Mouse (Mus musculus) MEL (cell line): ENCODE data around the gene Rock2. TPM values are rescaled to one million over a fixed set of nuclear protein-coding genes. Genes with fewer than 3 reads are reported as not detected.

ENCODE experiments used
- DNase-seq: peaks from one replicate; pipeline ENCODE4 v3.0.0; 2011; ENCODE audit warnings: low read depth, low spot score
- H3K27ac ChIP-seq: 2 replicates; pipeline ENCODE4 v1.5.1; 2012; ENCODE audit warnings: low read depth, mild to moderate bottlenecking, control low read depth, low read length, moderate library complexity; ENCODE audit not compliant: control insufficient read depth
- H3K27me3 ChIP-seq, 2 experiments: fragments of 150-350 bp in 1 of 2; sonication (generic) in 1 of 2; 2 replicates each; pipeline ENCODE4 v1.6.1; 2012; ENCODE audit warnings: low read length in 2 of 2, mild to moderate bottlenecking in 2 of 2, improper control_type of control experiment in 1 of 2, moderate library complexity in 1 of 2; ENCODE audit not compliant: insufficient read depth in 2 of 2, control insufficient read depth in 1 of 2
- H3K36me3 ChIP-seq, 2 experiments: 2 replicates each; pipeline ENCODE4 v1.6.1; 2012 to 2014; ENCODE audit warnings: low read length in 2 of 2, improper control_type of control experiment in 1 of 2, inconsistent platforms in 1 of 2, mild to moderate bottlenecking in 1 of 2; ENCODE audit not compliant: insufficient read depth in 2 of 2, control insufficient read depth in 1 of 2
- H3K4me1 ChIP-seq, 2 experiments: fragments of 150-350 bp in 1 of 2; sonication (generic) in 1 of 2; 2 replicates each; pipeline ENCODE4 v1.6.1; 2012; ENCODE audit warnings: low read length in 2 of 2, improper control_type of control experiment in 1 of 2, mild to moderate bottlenecking in 1 of 2; ENCODE audit not compliant: insufficient read depth in 2 of 2, control insufficient read depth in 1 of 2
- H3K4me3 ChIP-seq, 2 experiments: fragments of 150-350 bp in 1 of 2; sonication (generic) in 1 of 2; 2 replicates each; pipeline ENCODE4 v1.5.1; 2012; ENCODE audit warnings: low read depth in 2 of 2, low read length in 2 of 2, mild to moderate bottlenecking in 2 of 2, moderate library complexity in 2 of 2, control low read depth in 1 of 2, improper control_type of control experiment in 1 of 2; ENCODE audit not compliant: control insufficient read depth in 1 of 2, insufficient read depth in 1 of 2
- H3K79me2 ChIP-seq: 2 replicates; pipeline ENCODE4 v1.6.1; 2012; ENCODE audit warnings: mild to moderate bottlenecking, low read length, moderate library complexity; ENCODE audit not compliant: control insufficient read depth, poor library complexity, insufficient read depth
- H3K9ac ChIP-seq: 2 replicates; pipeline ENCODE4 v1.6.1; 2012; ENCODE audit warnings: low read depth, mild to moderate bottlenecking, control low read depth, low read length, moderate library complexity; ENCODE audit not compliant: control insufficient read depth, poor library complexity, severe bottlenecking
- H3K9me3 ChIP-seq: fragments of 150-350 bp; sonication (generic); replicated peaks from 2 replicates; pipeline ENCODE4 v1.6.1; 2012; ENCODE audit warnings: mild to moderate bottlenecking, low read length, improper control_type of control experiment, moderate library complexity; ENCODE audit not compliant: insufficient read depth
- BHLHE40 ChIP-seq: IDR thresholded peaks from 2 replicates; pipeline ENCODE4 v1.6.1; 2012; ENCODE audit warnings: low read depth, mild to moderate bottlenecking, inconsistent platforms, low read length, improper control_type of control experiment, borderline replicate concordance
- CHD1 ChIP-seq: IDR thresholded peaks from 2 replicates; pipeline ENCODE4 v1.6.1; 2012; ENCODE audit warnings: low read depth, mild to moderate bottlenecking, inconsistent platforms, low read length, improper control_type of control experiment
- CHD2 ChIP-seq: IDR thresholded peaks from 2 replicates; pipeline ENCODE4 v1.6.1; 2011; ENCODE audit warnings: low read length, improper control_type of control experiment
- CTCF ChIP-seq, 3 experiments: IDR thresholded peaks in 2 of 3; conservative IDR thresholded peaks in 1 of 3; 2 replicates each; pipeline ENCODE4 v1.5.1; 2011 to 2012; ENCODE audit warnings: low read length in 3 of 3, low read depth in 2 of 3, mild to moderate bottlenecking in 2 of 3, improper control_type of control experiment in 1 of 3, inconsistent platforms in 1 of 3, mixed read lengths in 1 of 3, moderate library complexity in 1 of 3; ENCODE audit not compliant: control insufficient read depth in 1 of 3, insufficient read depth in 1 of 3, poor library complexity in 1 of 3, severe bottlenecking in 1 of 3
- E2F4 ChIP-seq: IDR thresholded peaks from 2 replicates; pipeline ENCODE4 v1.6.1; 2011; ENCODE audit warnings: low read depth, low read length, improper control_type of control experiment, borderline replicate concordance
- EP300 ChIP-seq, 2 experiments: IDR thresholded peaks; 2 replicates each; pipeline ENCODE4 v1.6.1; 2011; ENCODE audit warnings: improper control_type of control experiment in 2 of 2, low read length in 2 of 2, low read depth in 1 of 2, mild to moderate bottlenecking in 1 of 2
- ETS1 ChIP-seq: IDR thresholded peaks from 2 replicates; pipeline ENCODE4 v1.6.1; 2012; ENCODE audit warnings: low read depth, mild to moderate bottlenecking, inconsistent platforms, low read length, improper control_type of control experiment, moderate library complexity
- GATA1 ChIP-seq: IDR thresholded peaks from 2 replicates; pipeline ENCODE4 v1.6.1; 2011; ENCODE audit warnings: low read depth, low read length, improper control_type of control experiment
- HCFC1 ChIP-seq: IDR thresholded peaks from 2 replicates; pipeline ENCODE4 v1.6.1; 2012; ENCODE audit warnings: low read depth, mild to moderate bottlenecking, inconsistent platforms, low read length, improper control_type of control experiment, moderate library complexity
- MAX ChIP-seq: IDR thresholded peaks from 2 replicates; pipeline ENCODE4 v1.6.1; 2011; ENCODE audit warnings: low read length, improper control_type of control experiment
- MAZ ChIP-seq: IDR thresholded peaks from 2 replicates; pipeline ENCODE4 v1.6.1; 2012; ENCODE audit warnings: low read depth, mild to moderate bottlenecking, inconsistent platforms, low read length, improper control_type of control experiment
- MEF2A ChIP-seq: IDR thresholded peaks from 2 replicates; pipeline ENCODE4 v1.6.1; 2014; ENCODE audit warnings: low read depth, mild to moderate bottlenecking, inconsistent platforms, low read length, improper control_type of control experiment; ENCODE audit not compliant: poor library complexity, insufficient replicate concordance, severe bottlenecking; ENCODE audit errors: extremely low read depth
- MYC ChIP-seq: IDR thresholded peaks from 2 replicates; pipeline ENCODE4 v1.6.1; 2011; ENCODE audit warnings: low read depth, mild to moderate bottlenecking, low read length, improper control_type of control experiment, moderate library complexity
- NELFE ChIP-seq: IDR thresholded peaks from 2 replicates; pipeline ENCODE4 v1.6.1; 2011; ENCODE audit warnings: low read depth, low read length, improper control_type of control experiment
- NRF1 ChIP-seq: IDR thresholded peaks from 2 replicates; pipeline ENCODE4 v1.6.1; 2014; ENCODE audit warnings: low read depth, mild to moderate bottlenecking, inconsistent platforms, low read length, improper control_type of control experiment, moderate library complexity; ENCODE audit not compliant: poor library complexity, insufficient read depth, severe bottlenecking
- POLR2AphosphoS2 ChIP-seq: IDR thresholded peaks from 2 replicates; pipeline ENCODE4 v1.6.1; 2011; ENCODE audit warnings: low read length, improper control_type of control experiment
- RCOR1 ChIP-seq: IDR thresholded peaks from 2 replicates; pipeline ENCODE4 v1.6.1; 2012; ENCODE audit warnings: low read depth, mild to moderate bottlenecking, inconsistent platforms, low read length, improper control_type of control experiment
- SIN3A ChIP-seq: IDR thresholded peaks from 2 replicates; pipeline ENCODE4 v1.6.1; 2012; ENCODE audit warnings: low read length, improper control_type of control experiment, inconsistent platforms
- TAL1 ChIP-seq: IDR thresholded peaks from 2 replicates; pipeline ENCODE4 v1.6.1; 2012; ENCODE audit warnings: mild to moderate bottlenecking, inconsistent platforms, low read length, moderate library complexity, mixed read lengths
- TBP ChIP-seq: IDR thresholded peaks from 2 replicates; pipeline ENCODE4 v1.8.0; 2011; ENCODE audit warnings: low read depth, low read length, improper control_type of control experiment
- TCF12 ChIP-seq: IDR thresholded peaks from 2 replicates; pipeline ENCODE4 v1.6.1; 2014; ENCODE audit warnings: low read depth, mild to moderate bottlenecking, inconsistent platforms, low read length, improper control_type of control experiment, moderate library complexity
- USF1 ChIP-seq: IDR thresholded peaks from 2 replicates; pipeline ENCODE4 v1.6.1; 2014; ENCODE audit warnings: low read depth, mild to moderate bottlenecking, inconsistent platforms, low read length, improper control_type of control experiment, moderate library complexity
- USF2 ChIP-seq, 2 experiments: IDR thresholded peaks; 2 replicates each; pipeline ENCODE4 v1.6.1; 2011 to 2012; ENCODE audit warnings: improper control_type of control experiment in 2 of 2, low read length in 2 of 2, borderline replicate concordance in 1 of 2, inconsistent platforms in 1 of 2, low read depth in 1 of 2, mild to moderate bottlenecking in 1 of 2; ENCODE audit not compliant: insufficient read depth in 1 of 2
- ZKSCAN1 ChIP-seq: IDR thresholded peaks from 2 replicates; pipeline ENCODE4 v1.6.1; 2012; ENCODE audit warnings: low read depth, mild to moderate bottlenecking, inconsistent platforms, low read length, improper control_type of control experiment, moderate library complexity
- ZNF384 ChIP-seq: IDR thresholded peaks from 2 replicates; pipeline ENCODE4 v1.6.1; 2012; ENCODE audit warnings: low read depth, mild to moderate bottlenecking, inconsistent platforms, low read length, improper control_type of control experiment
- polyA plus RNA-seq, 2 experiments: library from polyadenylated mRNA; stranded (reverse) in 1 of 2; unstranded in 1 of 2; fragments of >175 nt in 1 of 2; fragments of >200 nt in 1 of 2; gene quantifications; 2 replicates each; pipeline versions ENCODE4 v1.2.1 to v1.2.4; 2012; ENCODE audit warnings: low replicate concordance in 2 of 2, low read depth in 1 of 2; ENCODE audit not compliant: insufficient read length in 2 of 2, insufficient read depth in 1 of 2, missing spikeins in 1 of 2
- total RNA-seq: library from RNA; depleted of rRNA; stranded (reverse); fragments of 300-350 nt; gene quantifications from 2 replicates; pipeline ENCODE4 v1.2.3, GENCODE M21; 2012

Rock2 gene
- total and polyA plus RNA-seq, 3 experiments, result 10.9 to 46.4 (median 14.4) TPM

DNA sequence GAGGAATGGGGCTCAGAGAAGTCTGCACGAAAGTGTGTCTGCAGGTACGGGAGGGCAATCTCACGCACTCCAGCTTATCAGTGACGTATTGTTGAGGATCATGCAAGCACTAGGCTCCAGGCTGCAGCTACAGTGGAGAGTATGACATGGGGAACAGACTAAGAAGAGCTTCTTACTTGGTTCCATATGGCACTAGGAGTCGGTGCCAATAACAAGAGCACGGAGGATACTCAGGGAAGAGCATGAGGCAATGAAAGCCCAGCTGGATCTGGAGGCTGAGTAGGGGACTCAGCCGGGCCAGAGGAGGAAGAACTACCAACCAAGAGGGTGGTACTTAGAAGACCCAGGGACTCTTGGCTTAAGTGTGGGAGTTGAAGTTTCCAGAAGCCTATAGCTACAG is 21.1 kb upstream of the Rock2 start:
- Histone ChIP-seq H3K9ac (no peak overlapping the region), H3K4me1 (no peaks in the 10 kb centered on the region), H3K4me3 (no peak overlapping the region), H3K27ac (no peak overlapping the region), H3K27me3 (peaks cover 0 to 1% of the 10 kb centered on the region in 2 experiments; a peak in 1 of 4 replicates), H3K9me3 (no peaks in the 10 kb centered on the region), H3K36me3 (no peaks in the 10 kb centered on the region), H3K79me2 (no peaks in the 10 kb centered on the region)
- TF ChIP-seq MAX (no peak), USF1 (no peak), E2F4 (no peak), MYC (no peak), EP300 (IDR thresholded peaks at IDR 0.05; ENCODE audit: low read depth in 1 of 2, low read length in 2 of 2) (no peak), ZKSCAN1 (no peak), TBP (no peak), NRF1 (no peak)
- DNase-seq, result no peak

DNA sequence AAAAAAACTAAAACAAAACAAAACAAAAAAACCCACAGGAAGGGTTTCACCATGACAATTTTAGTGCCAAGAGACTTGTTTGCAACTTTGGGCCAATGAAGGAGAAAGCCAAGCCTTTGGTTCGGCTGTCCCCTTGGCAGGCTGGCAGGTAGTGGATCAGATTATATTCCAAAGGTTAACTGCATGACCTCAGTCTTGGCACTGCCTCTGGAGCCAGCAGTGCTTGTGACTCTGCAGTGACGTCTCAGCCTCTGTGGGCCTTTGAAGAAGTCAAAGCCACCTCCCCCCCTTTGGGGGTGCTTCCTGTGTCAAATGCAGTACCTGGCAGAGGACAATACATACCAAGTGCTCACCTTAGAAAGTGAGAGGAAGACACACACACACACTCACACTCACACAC is 20.6 kb upstream of the Rock2 start:
- Histone ChIP-seq H3K4me1 (no peaks in the 10 kb centered on the region), H3K36me3 (no peaks in the 10 kb centered on the region), H3K27ac (no peak overlapping the region), H3K79me2 (no peaks in the 10 kb centered on the region), H3K27me3 (peaks cover 0 to 1% of the 10 kb centered on the region in 2 experiments; a peak in 1 of 4 replicates), H3K9ac (no peak overlapping the region), H3K4me3 (no peak overlapping the region), H3K9me3 (no peaks in the 10 kb centered on the region)
- DNase-seq, result no peak
- TF ChIP-seq CHD2, result no peak
- no peak for TF ChIP-seq USF2 (IDR thresholded peaks at IDR 0.05; ENCODE audit: borderline replicate concordance in 1 of 2, insufficient read depth in 1 of 2, low read depth in 1 of 2, low read length in 2 of 2)
- no peak for TF ChIP-seq BHLHE40
- TF ChIP-seq CTCF (IDR thresholded peaks at IDR 0.05 in 2 of 3, conservative IDR thresholded peaks at IDR 0.05 in 1 of 3; ENCODE audit: control insufficient read depth in 1 of 3, insufficient read depth in 1 of 3, low read depth in 2 of 3, low read length in 3 of 3, poor library complexity in 1 of 3, severe bottlenecking in 1 of 3), result no peak
- no peak for TF ChIP-seq RCOR1
- TF ChIP-seq NELFE, result no peak
- no peak for TF ChIP-seq TBP
- no peak for TF ChIP-seq MEF2A
- no peak for TF ChIP-seq TAL1
- no peak for TF ChIP-seq ZKSCAN1
- no peak for TF ChIP-seq SIN3A
- no peak for TF ChIP-seq CHD1
- TF ChIP-seq MAZ, result no peak
- no peak for TF ChIP-seq GATA1
- TF ChIP-seq E2F4, result no peak
- TF ChIP-seq ETS1, result no peak
- no peak for TF ChIP-seq ZNF384
- no peak for TF ChIP-seq POLR2AphosphoS2
- TF ChIP-seq HCFC1, result no peak
- TF ChIP-seq TCF12, result no peak
